Mouse (Mus musculus): ENCODE results near the gene Ppp1r16b.

Gene Ppp1r16b

DNA sequence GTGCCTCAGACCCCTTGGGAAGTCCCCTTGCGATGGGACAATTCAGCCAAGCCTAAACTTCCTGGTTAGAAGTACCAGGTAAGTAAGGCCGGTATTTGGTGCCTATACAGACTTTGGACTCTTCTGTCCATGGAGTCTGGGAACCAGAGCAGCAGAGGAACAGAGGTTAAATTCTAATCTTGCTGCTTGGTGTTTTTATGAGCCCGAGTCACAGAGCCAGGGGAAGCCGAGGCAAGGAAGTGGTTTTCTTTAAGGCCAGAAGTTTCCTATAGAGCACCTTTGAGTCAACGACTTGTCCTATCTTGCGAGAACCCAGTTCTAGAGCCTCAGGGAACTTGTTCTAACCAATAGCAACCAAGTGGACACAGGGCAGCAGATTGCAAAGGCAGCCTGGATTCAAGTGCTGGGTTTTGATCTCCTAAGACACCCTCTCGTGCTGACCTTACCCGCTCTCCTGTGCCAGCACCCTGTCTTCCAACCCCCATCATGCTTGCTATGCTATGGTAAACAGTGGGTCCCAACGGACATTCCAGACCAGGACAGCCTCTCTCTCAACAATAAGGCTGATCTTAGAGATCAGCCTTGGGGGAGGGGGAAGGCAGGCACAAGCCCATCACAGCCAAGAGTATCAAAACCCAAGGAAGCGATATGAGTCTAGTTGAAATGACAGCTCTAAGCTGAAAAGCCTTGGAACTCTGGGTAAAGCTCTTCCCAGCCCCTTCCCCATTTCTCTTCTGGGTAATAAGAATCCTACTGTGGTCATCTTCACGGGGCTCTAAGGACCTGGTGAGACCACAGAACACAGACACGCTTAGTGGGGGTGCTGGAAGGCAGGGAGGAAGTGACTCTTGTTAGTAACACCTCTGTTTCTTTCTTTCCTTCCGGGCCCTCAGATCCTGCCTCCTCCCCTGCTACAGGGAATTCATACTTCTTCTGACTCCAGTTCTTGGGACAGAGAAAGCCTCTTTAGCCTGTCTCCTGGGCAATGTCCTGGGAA lies 4.3 kb downstream of the Ppp1r16b start:
- peak; percentile 65 for DNase-seq

DNA sequence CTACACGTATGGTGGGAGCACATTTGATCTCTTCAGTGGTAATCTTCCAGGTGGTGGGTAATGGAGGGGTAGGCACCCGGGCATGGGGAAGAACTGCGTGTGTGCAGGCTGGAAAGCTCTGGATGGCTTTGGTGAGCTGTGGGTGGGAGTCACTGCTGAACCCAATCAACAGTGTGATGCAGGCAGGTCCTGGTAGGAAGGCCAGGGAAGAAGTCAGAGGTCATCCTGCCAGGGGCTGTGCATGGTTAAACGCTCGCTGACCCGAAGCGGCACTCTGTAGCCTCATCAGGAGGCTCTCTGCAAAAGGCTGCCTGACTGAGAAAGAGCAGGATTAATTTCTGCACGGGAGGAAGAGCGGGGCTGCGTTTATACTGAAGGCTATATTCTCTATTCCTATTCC lies 5.4 kb downstream of the Ppp1r16b start:
- DNase-seq, result no peak

DNA sequence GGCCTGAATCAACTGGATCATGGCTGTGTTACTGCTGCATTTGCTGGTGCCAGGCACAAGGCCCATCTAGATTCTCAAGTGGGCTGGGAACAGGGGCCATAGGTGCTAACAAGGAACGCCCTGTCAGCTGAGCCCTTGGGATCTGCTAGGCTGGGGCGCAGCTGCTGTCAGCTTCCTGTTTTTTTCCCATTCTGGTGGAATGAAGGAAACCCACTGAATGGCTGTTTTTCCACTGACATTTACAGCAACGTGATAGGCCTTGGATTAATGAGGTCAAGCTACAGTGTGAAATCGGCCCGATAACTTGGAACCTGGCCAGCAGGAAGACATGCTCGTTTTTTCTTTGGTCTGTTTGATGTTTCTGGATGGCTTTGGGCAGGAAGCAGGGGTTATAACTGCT lies 7.6 kb downstream of the Ppp1r16b start:
- DNase-seq, result no peak

DNA sequence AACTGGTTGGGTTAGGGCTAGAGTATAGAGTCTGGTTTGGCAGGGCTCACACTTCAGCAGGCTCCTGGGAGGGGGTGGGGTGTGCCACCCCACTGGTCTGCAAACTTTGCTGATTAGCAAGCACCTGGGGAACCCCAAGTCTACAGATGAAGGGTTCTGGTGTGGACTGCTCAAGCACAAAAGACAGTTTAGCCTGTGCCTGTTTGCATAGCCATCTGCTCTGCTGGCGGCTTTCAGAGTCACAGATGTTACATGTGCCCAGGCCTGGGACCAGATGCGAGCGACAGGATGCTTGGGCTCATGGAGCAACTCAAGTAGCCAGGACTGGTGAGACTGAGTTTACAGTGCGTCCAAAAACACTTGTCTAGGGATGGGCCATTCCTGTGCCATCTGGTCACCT lies 8.3 kb downstream of the Ppp1r16b start:
- peak; percentile 63 for DNase-seq

DNA sequence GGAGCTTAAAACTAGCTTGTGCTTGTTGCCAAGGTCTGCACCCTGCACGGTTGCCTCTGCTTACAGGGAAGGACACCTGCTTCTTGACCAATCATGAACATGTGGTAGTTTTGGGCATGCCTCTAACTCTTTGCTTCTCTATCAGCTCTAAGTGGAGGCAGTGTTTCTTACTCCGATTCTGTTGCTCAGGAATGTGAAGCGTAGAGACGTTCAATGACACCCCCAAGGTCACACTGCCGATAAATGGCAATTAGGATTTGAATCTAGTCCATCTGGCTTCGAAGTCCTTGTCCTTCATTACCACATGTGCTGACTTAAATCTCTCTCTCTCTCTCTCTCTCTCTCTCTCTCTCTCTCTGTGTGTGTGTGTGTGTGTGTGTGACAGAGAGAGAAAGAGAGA lies 8.9 kb downstream of the Ppp1r16b start:
- no peak for DNase-seq

DNA sequence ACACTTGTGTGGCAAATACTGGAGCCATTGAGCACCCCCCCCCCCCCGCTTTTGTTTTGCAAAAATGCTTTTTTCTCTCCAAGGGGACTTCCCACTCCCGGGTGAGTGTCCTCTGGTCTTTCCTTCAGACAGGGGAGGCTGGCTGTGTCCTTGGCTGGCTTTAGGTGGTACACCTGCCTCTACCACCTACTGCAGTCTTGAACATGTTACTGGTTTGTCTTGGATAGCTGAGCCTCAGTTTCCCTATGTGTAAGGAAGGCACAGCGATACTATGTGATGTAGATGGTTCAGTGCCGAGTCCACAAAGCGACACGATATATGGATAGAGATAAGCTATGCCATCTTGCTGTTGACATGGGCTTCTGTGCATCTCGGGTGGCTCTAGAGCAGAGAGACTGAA lies 9.6 kb downstream of the Ppp1r16b start:
- DNase-seq, result no peak

DNA sequence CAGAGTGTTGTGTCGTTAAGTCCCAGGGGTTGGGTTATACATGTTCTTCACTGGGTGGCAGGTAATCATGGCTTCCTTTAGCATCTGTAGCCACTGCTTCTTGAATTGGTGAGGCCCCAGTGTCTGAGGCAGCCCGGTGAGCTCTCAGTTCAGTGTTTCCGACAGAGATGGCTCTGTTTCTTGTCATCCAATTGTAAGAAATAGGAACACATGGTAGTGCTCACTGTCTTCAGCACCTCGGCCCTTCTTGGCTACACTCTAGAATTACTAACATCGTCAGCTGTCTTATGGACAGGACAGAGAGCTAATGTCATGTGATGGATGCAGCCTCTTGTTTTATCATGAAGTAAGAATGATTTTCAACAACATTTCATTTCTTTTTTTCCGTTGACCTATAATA lies 10.0 kb downstream of the Ppp1r16b start:
- DNase-seq, result no peak

DNA sequence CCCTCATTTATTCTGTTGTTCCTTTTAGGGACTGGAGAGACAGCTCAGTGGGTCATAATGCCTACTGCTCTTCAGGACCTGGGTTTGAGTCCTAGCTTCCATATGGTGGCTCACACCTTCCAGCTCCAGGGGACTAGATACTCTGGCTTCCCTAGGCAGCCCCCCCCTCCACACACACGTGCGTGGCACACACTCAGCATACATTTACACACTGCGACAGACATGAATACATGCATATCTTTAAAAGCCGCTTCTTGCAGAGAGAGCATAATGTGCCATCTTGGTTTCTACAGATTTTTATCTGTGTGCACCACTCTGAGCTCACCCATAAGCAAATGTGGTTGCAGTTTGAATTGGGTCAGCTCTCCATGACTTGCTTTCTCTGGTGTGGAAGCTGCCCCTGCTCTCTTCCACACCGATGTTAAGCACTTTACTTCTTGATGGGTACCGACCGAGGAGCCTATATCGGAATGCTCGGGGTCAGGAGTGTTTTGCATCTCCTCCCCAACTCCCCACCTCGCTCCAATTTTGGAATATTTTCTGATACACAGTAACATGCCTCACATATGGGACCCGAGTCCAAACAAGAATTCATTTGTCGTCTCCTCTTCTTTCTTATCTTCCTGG lies 10.8 kb downstream of the Ppp1r16b start:
- DNase-seq, result no peak

DNA sequence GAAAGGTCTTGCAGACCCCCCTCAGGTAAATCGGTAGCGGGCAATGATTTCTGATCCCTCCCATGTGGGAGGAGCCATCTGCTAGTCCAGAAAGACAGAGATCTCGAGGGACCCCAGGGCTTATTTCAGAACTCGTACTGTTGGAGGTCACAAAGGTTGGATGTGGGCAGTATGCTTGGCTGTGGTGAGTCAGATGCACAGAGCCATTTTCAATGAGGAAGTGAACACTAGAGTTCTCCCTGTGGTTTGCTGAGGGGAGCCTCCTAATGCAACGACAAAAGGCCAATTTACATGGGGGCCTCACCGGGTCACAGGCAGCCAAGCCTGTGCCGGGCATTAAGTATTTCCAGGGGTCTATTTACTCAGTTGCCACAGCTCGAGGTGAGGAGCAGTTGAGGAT lies 12.7 kb downstream of the Ppp1r16b start:
- DNase-seq, result no peak

DNA sequence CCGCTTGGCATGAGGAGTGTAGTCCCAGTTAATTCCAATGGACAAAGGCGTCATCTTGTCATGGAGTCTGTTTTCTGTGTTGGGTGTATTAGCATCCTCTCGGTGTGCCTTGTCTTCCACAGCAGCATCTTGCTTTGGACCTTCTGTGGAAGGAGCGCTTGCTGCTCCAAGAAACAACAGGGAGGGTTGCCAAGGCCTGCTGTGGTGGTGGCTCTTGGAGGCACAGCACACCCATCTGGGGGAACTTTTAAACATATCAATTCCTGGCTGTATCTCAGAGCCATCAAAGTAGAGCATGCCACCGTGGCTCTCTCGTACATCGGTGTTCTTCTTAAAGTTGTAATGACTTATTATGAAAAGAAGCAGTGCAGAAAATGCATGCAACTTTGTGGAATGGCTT lies 13.9 kb downstream of the Ppp1r16b start:
- DNase-seq, result no peak

DNA sequence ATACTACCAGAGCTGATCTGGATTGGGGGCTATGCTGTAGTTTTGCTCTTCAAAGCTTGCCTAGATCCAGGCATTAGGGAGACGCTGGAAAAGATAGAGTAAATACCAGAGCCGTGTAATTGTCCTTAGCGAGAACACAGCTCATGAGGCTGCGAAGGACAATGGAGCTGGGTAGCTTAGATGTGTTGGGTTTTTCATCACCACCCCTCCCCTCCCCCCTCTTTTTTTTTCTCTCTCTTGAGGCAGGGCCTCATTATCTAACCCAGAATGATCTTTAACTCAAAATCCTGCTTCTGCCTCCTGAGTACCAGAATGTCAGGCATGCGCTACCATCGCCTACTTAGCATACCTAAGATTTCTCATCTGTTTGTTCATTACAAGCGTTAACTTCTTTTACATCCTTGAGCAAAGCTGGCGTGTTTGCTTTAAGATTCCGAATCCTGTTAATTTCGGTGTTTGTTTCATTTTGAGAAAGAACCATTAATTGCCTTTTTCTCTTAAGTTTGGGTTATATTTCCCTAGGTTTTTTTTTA lies 15.2 kb downstream of the Ppp1r16b start:
- DNase-seq, result no peak

DNA sequence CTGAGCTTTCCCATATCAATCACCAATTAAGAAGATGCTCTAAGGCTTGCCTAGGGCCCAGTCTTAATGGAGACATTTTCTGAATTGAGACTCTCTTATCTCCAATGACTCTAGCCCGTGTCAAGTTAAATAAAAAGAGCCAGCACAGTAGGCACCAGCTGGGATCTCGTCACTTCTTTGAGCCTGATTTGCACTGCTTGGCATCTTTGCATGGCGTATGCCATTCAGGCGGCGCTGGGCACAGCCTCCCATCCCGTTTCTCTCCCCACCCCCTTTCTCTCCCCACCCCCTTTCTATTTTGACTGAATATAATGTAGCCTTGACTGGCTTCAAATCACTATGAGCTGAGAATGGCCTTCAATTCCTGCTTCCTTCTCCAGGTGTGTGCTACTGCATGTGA lies 16.5 kb downstream of the Ppp1r16b start:
- no peak for DNase-seq

DNA sequence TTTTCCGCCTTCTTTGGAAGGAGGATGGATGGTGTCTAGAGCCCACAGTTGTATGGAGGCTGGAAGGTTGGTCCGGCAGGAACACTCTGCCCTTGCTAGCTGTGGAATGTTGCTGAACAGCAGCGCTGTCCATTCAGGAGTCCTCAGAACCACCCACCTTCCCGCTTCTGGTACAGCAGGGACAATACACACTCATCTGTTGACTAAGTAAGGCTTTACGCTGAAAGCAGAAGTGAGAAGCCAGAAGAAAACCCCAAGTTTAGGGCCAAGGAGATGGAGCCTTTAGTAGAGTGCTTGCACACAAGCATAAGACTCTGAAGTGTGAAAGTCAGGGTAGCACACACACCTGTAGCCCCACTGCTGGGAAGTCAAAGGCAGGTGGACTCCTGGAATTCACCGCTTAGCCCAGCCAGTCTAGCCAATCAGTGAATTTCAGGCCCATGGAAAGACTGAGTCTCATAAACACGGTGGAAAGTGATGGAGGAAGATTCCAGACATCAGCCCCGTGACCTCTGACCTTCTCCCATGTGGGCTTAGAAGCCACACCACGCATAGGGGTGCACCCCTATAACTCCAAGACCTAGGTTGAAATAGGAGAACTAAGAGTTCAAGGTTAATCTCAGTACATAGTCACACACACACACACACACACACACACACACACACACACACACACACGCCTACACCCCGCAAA lies 17.3 kb downstream of the Ppp1r16b start:
- no peak for DNase-seq

DNA sequence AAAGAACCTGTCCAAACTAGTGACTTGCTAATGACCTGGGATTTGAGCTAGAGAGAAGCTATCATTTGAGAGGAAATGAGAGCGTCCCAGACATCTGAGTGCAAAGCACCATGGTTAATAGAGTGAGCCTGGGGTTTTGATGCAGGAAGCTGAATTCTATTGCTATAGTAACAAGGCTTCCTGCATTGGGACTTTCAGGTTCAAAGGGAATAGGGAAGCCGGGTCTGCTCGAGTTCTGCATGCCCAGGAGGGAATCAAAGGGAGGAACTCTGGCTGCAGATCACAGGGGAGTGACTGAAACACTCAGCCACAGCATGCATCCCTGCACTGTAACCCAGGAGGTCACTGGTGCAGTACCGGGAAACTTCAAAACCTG lies 17.8 kb downstream of the Ppp1r16b start:
- DNase-seq, result no peak

DNA sequence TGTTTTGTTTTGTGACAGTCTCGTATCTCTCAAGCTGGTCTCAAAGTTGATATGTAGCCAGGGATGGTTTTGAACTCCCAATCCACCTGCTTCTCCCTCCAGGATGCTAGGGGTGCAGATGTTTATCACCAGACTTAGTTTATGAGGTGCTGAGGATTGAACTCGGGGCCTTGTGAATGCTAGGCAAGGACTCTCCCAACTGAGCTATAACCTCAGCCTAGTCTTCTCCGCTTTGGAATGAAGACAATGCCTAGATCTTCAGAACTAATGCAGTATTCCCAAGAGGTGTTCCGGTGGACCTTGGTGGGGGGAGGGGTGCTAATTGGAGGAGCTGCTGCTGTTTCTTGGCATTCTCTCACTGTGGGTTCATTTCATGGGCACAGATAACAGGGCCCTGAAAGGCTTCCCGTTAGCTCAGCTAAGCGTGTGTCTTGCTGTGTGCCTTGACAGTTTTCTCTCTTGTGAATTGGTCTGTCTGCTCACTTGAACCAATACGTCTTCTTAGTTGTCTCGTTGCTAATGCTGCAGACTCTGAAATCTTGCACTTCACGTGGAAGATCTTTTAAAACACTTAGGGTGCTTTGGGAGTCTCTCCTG lies 19.1 kb downstream of the Ppp1r16b start:
- no peak for DNase-seq

DNA sequence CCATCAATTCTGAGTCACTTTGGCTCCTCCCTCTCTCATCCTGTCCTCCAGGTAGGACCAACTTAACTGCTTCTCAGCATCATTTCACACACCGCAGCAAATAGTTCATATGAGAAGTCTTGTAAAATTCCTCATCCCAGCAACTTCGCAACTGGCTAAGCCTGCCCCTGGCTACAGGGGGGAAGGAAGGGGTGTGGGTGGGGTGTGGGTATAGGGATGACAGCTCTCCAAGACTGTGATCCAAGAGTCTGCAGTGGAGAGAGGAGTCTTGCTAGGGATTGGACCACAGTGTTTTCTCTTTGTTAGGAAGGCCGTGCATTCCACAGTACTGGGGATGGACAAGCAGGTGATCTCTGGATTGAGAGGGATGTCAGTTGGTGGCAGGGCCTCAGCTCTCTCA lies 19.7 kb downstream of the Ppp1r16b start:
- no peak for DNase-seq

DNA sequence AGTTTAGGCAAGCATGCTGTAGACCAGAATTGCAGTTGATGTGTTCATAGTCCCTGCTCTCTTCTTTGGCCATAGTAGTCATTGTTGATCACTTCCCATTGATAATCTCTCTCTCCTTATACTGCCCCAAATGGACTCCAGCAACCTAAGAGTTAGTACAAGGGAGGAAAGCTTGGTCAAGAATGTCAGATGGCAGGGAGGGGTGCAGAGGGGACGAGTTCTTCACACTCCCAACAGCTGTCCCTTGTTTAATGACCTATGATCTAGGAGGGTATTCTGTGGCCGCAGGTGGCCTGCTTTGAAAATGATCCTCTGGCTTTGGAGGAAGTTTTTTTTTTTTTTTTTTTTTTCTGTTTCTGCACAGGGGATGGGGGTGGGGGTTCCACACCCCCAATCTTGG lies 21.2 kb downstream of the Ppp1r16b start:
- no peak for DNase-seq

DNA sequence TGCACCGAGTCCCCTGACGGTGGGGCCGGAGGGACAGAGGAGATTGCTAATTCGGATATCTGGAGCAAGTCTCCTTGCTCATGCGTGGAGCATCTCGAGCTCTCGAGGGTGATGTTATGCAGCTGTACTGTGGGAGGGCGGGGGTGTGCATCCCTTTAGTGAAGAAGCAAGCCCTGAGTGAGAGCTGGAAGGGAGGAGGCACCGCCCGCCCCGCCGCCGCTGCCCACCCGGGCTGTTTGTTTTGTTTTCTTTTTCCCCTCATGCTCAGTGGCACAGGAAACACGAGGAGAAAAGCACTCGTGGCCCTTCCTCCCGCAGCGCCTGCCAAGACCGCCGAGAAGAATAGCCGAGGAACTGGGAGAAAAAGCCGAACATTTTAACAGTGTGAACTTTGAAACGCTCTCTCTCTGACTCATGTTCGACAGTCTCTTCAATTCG lies 22.6 kb downstream of the Ppp1r16b start:
- DNase-seq, result peak; percentile 79

DNA sequence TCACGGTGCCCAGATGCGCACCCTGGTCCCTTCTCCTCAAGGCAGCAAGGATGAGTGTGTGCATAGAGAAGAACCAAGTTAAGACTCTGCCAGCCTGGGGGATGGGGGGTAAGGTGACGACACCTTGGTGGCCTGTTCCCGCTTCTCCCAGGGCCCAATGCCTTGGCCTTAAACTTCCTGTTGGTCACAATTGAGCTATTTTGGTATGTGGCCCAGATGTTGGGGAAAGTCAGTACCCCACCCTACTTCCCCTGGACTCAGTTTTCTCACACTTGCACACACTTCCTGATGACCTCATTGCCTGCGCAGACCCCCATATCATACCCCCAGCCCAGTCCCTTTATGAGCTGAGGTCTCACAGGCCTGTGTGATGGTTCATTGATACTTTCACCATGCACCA lies 23.9 kb downstream of the Ppp1r16b start:
- no peak for DNase-seq

DNA sequence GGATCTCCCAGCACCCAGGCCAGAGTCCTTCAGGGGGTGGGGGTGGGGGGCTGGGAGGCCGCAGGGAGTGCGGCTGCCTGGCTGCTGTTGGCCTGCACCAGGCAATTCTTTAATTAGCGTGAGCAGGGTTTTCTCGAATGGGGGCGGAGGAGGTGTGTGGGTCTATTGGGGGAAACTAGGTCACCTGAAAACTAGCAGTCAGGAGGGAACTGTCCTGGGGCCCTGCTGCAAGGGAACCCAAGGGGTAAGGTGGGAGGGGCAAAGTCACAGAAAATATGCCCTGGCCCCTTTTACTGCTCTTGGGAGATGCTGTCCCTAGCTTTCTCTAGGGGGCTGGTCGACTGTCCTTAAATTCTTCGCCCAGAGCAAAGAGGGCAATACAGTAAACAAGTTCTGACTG lies 24.4 kb downstream of the Ppp1r16b start:
- DNase-seq, result peak; percentile 61

DNA sequence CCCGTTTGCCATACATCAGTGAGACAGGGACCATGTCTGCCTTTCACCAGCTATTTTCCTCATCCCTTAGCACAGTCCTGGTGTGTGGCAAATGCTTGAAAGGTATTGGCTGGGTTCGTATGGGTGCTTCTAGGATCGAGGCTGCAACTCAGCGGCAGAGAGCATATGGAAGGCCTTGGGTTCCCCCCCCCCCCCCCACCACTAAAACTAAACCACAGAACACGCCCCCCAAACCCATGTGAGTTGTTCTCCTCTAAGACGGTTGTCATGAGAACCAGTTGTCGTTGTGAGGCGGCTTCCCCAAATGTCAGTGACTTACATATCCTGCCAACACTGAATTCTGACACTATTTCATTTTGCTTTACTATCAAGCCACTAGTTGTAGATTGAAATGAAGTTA lies 24.9 kb downstream of the Ppp1r16b start:
- DNase-seq, result peak; percentile 75

DNA sequence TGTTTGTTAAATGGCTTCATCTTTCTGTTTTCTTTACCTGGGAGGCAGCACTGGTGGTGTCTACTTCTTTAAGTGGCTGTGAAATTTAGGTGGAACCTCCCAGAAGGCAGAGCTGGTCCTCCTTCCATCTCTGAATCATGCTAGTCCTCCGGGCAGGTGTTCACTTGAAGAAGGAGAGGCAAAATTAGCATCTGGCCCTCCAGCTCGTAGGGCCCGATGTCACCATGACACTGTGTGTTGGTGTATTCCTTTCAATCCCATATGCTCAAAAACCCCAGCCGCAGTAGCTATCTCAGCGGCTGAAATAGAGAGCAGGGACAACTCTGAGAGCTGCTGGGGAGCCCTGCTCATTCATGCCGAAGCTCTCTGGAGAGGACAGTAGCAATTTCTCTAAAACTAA lies 27.0 kb downstream of the Ppp1r16b start:
- DNase-seq, result no peak

DNA sequence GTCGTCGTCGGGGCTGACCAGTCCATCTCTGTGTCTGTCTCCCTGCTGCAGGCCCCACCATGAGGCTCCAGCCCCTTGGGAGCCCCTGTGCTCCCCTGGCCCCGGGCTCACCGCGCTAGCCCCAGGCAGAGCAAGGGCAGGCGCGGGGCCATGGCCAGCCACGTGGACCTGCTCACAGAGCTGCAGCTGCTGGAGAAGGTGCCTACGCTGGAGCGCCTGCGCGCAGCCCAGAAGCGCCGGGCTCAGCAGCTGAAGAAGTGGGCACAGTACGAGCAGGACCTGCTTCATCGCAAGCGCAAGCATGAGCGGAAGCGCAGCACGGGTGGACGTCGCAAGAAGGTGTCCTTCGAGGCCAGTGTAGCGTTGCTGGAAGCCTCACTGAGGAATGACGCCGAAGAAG lies 30.6 kb downstream of the Ppp1r16b start:
- no peak for DNase-seq

Data from thymus, postnatal 4 days (tissue).